Mouse (Mus musculus): ENCODE measurements around the gene Cdh22. TPM values are rescaled to one million over a fixed set of nuclear protein-coding genes. Genes with fewer than 3 reads are reported as not detected.
A peak's percentile ranks its signal among the peaks of the same experiment; 100 is the strongest.

The Cdh22 gene
- total RNA-seq, 2 experiments from 2014 or later, result 1.4 to 1.7 TPM

DNA sequence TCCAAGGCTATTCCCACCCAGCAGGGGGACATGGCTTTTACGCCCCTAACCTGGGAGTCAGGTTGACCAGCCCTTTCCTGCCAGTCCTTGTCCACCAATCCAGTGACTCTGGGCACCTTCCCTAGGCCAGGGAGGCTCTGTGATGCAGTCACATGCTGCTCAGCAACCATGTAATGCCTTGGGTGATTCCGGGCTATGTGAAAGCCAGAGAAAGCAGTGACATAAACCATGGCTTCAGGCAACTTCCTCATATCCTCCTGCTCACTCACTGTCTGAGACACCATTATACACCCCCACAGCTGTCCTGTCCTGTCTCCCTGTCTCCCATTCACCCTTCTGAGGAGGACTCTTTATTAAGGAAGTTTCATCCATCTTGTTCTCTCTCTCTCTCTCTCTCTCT lies 144.0 kb downstream of the Cdh22 start, which contains the start of gene 1700025C18Rik:
Gene 1700025C18Rik (minus strand): TSS at position 101 of the 400 bp plus-strand sequence.
- DNase-seq (ENCODE audit: low spot score in 2 of 2), result no peak

DNA sequence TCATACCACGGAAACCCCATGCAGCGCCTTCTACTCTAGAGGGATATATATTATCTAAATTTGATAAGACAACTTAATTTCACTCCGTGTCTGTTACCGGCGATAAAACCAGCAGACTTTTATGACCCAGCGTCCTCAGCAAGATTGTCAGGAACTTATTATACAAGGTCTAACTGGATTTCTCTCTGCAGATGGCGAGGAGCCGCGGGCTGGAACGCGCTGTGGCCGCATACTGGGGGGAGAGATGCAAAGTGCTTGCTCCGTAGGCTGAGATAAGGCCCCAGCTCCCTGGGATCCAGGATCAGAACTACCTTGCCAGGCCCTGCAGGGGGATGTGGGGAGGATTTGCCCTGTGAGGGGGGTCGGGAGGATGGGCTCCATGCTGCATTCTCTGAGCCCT lies 145.2 kb downstream of the Cdh22 start:
- DNase-seq (ENCODE audit: low spot score in 2 of 2), result no peak

DNA sequence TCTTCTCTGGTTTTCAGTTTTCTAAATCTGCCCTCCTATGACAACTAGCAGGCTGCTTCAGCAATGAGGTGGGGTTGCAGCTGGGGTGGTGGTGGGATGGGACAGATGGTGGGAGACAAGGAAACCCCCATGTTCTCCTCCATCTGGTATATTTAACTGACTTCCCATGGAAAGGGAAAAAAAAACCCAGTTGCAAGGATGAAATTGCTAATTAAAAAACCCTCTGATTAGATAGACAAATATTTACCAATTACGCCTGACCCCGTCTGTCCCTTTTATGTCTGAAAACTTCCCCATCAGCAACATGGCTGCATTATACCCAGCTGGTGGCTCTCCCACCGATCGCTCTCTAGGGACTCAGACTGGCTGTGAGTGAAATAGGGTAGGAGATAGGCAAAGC lies 148.0 kb downstream of the Cdh22 start:
- DNase-seq (ENCODE audit: low spot score in 2 of 2), result no peak

DNA sequence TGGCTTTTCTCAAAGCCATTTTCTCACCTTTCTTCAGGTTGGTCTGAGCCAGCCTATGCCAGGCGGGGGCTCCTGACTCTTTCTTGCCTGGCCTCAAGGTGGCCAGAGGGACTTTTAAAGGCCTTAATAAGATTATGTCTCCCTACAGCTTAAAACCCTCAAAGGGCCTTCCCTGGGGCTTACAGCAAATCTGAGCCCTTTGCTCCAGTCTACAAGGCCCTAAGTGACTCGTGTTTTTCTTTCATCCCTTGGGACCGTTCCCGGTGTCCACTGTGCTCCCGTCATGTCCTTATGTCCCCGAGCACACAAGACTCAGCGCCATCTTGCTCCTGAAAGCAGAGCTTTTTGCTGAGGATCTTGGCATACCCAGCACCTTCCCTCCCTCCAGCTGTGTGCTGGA lies 153.4 kb downstream of the Cdh22 start:
- no peak for DNase-seq (ENCODE audit: low spot score in 2 of 2)

DNA sequence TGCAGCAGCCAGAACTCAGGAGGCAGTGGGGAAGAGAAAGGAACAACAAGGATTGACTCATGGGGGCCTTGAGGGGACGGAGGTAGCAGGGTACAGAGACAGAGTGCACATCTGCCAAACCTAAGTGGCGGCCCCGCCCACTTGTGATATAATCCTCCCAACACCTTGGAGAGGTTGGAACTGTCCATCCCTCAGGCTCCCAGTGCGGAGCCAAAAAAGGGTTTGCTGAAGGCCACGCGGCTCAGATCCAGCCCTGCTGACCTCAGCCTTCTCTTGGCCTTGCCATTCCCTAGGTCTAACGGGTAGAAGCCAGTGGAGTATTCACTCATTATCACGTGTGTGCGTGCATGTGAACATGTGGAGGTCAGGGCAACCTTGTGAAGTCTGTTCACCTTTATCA lies 154.0 kb downstream of the Cdh22 start:
- no peak for DNase-seq (ENCODE audit: low spot score in 2 of 2)

DNA sequence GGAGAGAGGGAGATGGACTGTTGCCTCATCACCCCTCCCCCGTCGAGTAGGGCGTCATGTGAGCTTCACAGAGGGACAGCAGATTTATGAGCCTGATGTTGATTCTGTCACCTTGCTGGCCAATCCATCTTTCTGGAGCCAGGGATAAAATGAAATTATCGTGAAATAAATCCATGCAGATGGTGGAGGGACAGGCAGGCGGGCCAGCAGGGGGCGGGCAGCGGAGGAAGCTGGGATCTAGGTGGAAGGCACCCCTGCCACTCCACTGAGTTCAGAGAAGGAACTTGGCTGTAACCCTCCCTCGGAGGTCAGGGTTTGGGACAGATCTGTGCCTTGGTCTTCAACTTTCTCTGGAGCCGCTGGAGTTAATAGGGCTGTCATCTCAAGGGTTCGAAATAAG lies 156.0 kb downstream of the Cdh22 start:
- no peak for DNase-seq (ENCODE audit: low spot score in 2 of 2)

DNA sequence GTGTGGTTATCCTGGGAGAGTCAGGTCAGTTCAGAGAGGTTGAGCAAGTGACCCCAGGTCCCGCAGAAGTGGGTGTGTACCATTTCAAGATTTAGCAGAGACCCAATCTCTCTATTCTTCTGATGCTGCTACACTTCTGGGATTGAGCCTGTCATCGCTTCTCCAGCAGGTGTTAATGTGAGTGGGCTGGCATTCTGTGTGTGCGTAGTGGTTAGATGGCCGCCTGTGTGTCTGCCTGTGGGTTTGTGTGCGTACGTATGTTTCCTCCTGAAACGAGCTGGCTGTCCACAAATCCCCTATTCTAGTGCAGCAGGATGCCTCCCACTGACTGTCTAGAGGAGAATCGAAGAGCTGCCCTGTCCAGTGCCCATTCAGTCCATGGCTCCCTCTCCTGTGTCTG lies 156.6 kb downstream of the Cdh22 start:
- no peak for DNase-seq (ENCODE audit: low spot score in 2 of 2)

DNA sequence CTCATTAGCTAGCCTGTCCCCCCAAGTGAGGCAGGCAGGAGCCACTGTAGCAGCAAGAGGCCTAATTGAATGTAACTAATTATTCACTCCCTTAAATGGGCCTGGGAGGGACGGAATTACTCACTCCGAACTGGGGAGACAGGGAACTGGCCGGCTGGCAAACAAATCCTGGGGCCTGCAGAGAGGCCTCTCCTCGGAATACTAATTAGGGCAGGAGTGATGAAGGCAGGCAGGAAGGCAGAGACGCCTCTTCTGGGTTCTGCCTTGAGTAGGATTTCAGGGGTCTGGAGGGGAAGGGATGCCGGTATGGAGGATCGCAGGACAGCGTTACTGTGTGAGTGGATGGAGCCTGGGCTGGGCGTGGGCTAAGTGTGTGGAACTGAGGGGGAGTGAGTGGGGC lies 157.6 kb downstream of the Cdh22 start:
- no peak for DNase-seq (ENCODE audit: low spot score in 2 of 2)

DNA sequence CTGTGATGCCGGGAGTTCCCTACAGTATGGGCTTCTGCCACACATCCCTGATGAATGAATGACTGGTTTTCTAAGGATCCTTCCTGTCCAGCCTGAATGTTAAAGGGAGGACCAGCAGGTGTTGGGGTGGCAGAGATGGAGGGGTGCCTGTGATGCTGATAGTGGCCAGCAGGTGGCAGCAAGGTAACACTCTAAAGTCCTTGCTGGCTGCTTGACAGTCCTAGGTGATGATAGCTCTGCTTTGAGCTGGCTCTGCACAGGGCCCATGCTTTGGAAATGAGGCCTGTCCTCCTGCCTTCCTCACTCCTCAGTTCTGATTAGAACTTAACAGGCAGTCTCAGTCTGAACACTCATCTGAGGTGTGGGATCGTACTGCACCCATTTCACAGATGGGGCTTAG lies 159.7 kb downstream of the Cdh22 start:
- DNase-seq (ENCODE audit: low spot score in 2 of 2), result peak; percentile 41 to 51

DNA sequence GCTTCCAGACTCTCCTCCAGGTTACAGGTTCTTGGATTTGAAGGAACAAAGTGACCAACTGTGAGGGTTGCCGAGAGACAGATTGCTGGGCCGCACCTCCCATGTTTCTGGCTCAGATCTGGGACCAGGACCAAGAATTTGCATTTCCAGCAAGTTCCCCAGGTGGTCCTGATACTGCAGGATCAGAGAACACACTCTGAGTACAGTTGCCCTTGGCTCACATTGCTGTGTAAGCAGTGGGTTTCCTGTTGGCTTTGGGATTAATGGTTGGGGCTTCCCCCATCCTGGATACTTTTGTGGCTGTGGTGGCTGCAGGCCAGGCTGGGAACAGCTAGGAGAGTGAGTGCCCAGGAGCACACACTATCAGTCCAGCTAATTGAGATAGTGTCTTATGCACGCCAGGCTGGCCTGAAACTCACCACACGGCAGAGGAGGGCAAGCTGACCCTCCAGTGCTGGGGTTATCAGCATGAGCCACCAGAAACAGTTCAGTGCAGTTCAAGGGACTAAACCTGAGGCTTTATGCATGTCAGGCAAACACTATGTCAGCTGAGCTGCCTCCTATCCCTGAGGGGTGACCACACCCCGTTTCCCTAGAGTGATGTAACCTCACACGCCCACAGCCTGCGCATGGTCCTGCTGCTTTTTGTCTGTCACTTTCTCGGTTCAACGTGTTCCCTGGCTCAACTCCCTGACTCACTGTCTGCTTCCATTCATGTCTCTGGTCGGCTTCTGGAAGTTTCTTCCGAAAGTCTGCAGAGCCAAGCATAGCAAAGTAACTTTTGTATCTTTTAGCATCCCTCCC lies 160.4 kb downstream of the Cdh22 start:
- no peak for DNase-seq (ENCODE audit: low spot score in 2 of 2)

DNA sequence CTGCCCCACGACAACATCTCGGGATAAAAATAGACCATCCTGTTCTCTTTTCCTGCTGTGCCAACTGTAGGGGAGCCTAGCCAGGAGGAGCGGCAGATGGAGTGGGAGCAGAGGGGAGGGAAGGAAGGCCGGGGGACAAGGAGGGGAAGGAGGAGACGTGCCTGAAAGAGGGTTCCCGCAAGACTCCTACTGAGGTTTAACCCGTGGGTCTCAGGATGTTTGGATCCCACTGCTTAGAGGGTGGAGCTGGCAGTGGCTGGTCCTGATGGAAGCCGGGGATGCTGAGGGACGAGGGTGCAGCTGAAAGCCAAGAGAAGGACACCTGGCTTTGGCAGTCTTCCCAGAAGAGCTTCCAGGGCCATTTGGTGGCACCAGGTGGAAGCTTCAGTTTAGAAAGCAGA lies 161.3 kb downstream of the Cdh22 start:
- no peak for DNase-seq (ENCODE audit: low spot score in 2 of 2)

DNA sequence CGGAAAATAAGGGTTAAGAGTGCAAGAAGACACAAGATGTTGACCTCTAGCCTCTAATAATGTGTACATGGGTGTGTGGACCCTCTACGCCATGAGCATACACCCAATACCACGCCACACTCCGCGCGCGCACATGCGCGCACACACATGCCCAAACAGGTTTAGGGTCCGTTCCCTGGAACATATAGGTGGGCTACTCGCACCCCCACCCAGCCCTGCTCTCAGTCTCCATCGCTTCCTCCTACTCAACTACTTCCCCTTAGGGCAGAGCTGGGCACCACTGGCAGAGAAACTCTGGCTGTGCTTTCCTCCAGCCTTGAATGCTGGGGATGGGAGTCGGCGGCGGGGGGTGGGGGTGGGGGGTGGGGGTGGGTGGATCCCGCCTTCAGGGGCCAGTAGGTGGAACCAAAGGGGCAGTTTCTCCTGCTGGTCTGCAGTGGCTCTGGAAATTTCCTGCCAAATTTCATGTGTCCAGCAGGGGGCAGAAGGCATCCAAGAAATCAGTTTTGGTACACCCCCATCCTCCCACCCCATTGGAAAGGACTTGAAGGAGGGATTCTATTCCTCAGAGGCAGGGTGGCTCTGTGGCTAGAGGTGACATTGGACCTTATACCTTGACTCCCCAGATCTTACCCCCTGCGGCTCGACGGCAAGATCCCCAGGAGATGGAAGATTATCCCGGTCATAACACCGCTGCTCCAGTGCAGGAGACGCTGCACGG lies 164.4 kb downstream of the Cdh22 start:
- peak in 1 of 2 experiments; percentile 44 for DNase-seq (ENCODE audit: low spot score in 2 of 2)

DNA sequence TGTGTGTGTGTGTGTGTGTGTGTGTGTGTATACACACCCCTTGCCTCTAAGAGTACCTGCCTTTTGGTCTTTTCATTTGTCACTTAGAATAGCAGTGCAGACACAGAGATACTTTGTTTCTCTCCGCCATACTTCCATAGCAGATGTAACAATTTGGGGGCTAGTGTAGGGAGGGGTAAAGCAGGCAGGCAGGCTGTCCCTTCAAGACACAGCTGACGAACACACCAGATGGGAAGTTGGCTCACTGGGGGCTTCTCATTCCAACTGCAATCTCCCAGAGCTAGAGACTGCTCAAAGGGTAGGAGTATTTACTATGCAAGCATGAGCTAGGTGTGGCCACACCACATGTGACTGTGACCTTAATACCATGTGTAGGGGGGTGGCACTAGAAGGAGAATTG lies 165.8 kb downstream of the Cdh22 start:
- DNase-seq (ENCODE audit: low spot score in 2 of 2), result no peak

DNA sequence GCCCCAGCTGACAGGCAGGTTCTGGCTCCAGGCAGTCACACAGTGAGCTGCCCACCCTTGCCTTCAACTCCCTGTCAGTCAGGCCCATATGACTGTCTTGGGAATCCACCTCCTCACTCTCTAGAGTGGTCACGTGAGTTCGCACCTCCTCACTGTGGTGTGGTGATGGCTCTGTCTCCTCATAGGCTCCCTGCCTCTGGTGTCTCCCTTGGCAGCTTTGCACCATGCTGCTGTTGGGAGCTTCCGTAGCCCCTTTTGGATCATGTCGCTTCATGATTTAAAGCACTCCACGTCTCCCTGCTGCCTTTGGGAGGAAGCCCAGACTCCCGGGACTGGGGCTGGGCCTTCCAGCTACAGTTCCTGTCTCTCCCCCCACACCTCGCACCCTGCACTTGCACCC lies 170.2 kb downstream of the Cdh22 start:
- DNase-seq (ENCODE audit: low spot score in 2 of 2), result no peak

DNA sequence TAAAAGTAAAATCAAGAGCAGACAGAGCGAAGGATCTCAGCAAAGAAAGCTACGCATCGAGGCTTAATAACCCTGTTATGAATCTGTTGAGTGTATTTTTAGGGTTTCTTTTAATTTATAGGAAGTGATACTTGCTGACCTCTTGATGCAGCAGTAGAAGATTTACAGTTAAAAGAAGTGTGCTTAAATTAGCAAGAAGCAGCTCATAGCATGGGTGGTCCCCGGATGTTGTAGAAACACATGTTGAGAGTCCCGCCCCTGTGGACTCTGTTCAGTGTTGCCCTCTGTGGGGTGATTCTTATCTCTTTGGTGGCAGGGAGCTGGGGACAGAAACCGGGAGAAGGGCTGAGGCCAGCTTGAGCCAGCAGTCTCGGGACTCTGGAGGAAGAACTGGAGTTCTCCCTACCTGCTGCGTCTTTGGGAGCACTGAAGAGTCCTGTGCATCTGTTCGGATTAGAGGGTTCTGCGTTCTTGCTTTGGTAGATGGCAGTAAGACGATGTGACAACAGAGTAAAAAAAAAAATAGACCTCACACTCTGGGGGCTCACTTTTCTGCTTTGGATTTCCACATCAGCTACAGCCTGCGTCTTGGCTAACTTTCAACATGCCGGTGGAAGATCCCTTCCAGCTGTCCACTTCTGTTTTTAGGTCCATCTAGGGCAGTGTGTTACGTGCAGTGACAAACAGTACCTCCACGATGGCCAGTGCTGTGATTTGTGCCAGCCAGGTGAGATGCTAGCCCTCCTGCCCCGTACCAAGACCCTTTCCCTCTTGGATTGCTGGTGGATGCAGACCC lies 172.8 kb downstream of the Cdh22 start:
- no peak for DNase-seq (ENCODE audit: low spot score in 2 of 2)

Other genes starting within 250 kb of the Cdh22 start
- 10 to 100 TPM; 43.7 to 50.1 TPM for gene Ncoa5, start 200.0 kb downstream of the Cdh22 start, total RNA-seq (2021)
- gene Cd40, start 179.2 kb downstream of the Cdh22 start, total RNA-seq (2021), result 1 to 10 TPM; 6.3 to 8.5 TPM
- not detected for gene 1700025C18Rik, start 144.1 kb downstream of the Cdh22 start, total RNA-seq (2021)
- 10 to 100 TPM; 48.2 to 48.7 TPM for gene Slc35c2, start 53.0 kb upstream of the Cdh22 start, total RNA-seq (2021)
- gene Elmo2, start 91.6 kb upstream of the Cdh22 start, total RNA-seq (2021), result 10 to 100 TPM; 37.3 to 45.7 TPM
- gene Zfp663, start 133.9 kb upstream of the Cdh22 start, total RNA-seq (2021), result under 1 TPM in 1 of 2 experiments, not detected in 1; 0.34 TPM
- 1 to 10 TPM; 8.9 to 9.1 TPM for gene Zfp334, start 153.4 kb upstream of the Cdh22 start, total RNA-seq (2021)
- gene Ocstamp, start 165.6 kb upstream of the Cdh22 start, total RNA-seq (2021), result under 1 TPM; 0.08 to 0.45 TPM
- 10 to 100 TPM; 10.3 to 17.0 TPM for gene Slc13a3, start 238.4 kb upstream of the Cdh22 start, total RNA-seq (2021)

All from adrenal gland, postnatal 4 days (tissue).